Mouse (Mus musculus): ENCODE results near the gene Gli2. TPM values are rescaled to one million over a fixed set of nuclear protein-coding genes. Genes with fewer than 3 reads are reported as not detected.
A peak's percentile ranks its signal among the peaks of the same experiment; 100 is the strongest.

Gli2 gene
- polyA plus RNA-seq, 1 experiment from 2014 or later, result 1.6 TPM

DNA sequence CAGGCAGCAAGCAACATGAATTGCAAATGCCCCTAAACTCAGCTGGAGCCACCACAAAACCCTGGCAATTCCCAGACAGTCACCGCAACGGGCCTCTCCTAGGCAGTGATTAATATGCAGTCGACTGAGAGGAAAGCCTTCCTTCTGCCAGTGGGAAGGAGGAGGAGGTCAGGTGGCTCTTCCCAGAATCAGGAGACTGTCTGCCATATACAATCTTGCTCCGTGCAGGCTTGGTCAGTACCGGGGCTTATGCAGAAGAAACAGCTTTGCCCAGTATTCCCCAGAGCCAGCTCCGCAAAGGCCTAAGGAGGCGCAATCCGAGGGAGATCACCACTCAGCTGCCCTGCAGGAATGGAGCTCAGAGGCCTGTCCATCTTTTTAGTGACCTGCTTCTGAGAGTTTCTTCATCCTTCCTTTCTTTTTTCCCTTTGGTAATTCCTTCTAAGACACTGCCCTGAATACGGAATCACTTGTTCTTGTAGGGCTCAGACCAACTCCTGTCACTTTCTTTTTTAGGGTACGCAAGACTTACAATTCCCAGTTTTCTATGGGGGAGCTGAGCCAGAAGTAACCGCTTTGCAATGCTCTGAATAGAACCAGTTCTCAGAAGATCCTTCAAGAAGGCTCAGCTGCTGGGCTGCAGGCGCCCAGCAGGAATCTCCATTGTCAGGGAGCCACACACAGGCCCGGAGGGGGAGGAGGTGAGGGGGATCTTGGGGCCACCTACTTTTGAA, 142.6 kb downstream of the Gli2 start:
- H3K4me3 ChIP-seq (replicated peaks), result no peak overlapping the region
- ATAC-seq (ENCODE audit: low FRiP score), result peak; percentile 64
- no peaks in the 10 kb centered on the region for H3K27me3 ChIP-seq (replicated peaks)
- WGBS, result 12% methylated on average over 13 of the region's 13 CpGs
- peaks cover 37% of the 10 kb centered on the region for H3K4me1 ChIP-seq
- H3K4me2 ChIP-seq, result no peak overlapping the region
- no peak overlapping the region for H3K9ac ChIP-seq (replicated peaks)
- no peaks in the 10 kb centered on the region for H3K36me3 ChIP-seq
- H3K9me3 ChIP-seq (replicated peaks), result no peaks in the 10 kb centered on the region
- H3K27ac ChIP-seq (replicated peaks), result 0 out of 2 replicates have a peak overlapping the region, but pooled peaks have one; percentile 37

DNA sequence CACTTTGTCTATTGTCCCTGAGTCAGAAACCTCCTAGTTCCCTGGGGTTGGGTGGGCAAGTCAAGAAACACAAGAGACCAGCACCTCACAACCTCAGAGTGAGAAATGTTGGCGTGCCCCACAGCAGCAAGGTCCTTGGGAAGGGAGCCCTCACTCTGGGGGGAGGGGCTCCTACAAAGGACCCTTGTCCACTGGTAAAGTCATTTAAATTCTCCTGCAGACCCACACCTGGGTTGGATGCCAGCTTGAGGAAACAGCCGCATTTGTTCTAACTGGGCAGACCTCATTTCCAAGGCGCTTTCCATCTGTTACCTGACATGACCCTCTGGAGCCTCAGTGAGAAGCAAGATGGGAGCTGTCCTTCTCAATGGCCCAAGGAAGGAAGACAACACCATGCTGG, 144.4 kb downstream of the Gli2 start:
- Histone ChIP-seq H3K4me2 (no peak overlapping the region), H3K9me3 (replicated peaks) (no peaks in the 10 kb centered on the region), H3K9ac (replicated peaks) (no peak overlapping the region), H3K4me3 (replicated peaks) (no peak overlapping the region), H3K27ac (replicated peaks) (no peak overlapping the region), H3K27me3 (replicated peaks) (no peaks in the 10 kb centered on the region), H3K36me3 (no peaks in the 10 kb centered on the region), H3K4me1 (peaks cover 51% of the 10 kb centered on the region)
- ATAC-seq (ENCODE audit: low FRiP score), result no peak
- 75% methylated on average over 3 of the region's 3 CpGs for WGBS

- no peak overlapping the region for H3K27ac ChIP-seq (replicated peaks)
- no peak overlapping the region for H3K4me2 ChIP-seq
- H3K4me3 ChIP-seq (replicated peaks), result no peak overlapping the region
- H3K9me3 ChIP-seq (replicated peaks), result no peaks in the 10 kb centered on the region
- H3K27me3 ChIP-seq (replicated peaks), result no peaks in the 10 kb centered on the region
- no peaks in the 10 kb centered on the region for H3K36me3 ChIP-seq
- 85% methylated on average over 9 of the region's 9 CpGs for WGBS
- no peak overlapping the region for H3K9ac ChIP-seq (replicated peaks)
- peaks cover 37% of the 10 kb centered on the region for H3K4me1 ChIP-seq
- ATAC-seq (ENCODE audit: low FRiP score), result no peak
These were observed 145.8 kb downstream of the Gli2 start for GRCm38 (mm10) chr1:118907574-118907973.

DNA sequence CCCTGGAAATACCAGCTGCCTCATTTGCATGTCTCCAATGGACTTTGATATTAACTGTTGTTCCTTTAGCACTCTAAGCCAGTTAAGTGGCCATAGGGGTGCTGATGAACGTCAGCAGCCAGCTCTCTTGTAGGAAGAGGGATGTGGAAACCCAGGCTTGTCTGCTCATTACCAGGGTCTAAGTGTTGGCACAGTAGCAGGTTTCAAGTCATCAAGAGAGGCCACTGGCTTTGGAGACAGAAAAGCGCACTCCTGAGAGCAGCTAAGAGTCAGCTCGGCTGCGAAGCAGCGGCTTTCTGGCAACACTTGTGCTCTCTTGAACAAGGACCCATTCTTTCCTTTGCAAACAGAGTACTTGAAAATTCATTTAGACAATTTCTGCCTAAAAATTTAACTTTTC, 148.1 kb downstream of the Gli2 start:
- H3K9me3 ChIP-seq (replicated peaks), result no peaks in the 10 kb centered on the region
- H3K27me3 ChIP-seq (replicated peaks), result no peaks in the 10 kb centered on the region
- no peak for ATAC-seq (ENCODE audit: low FRiP score)
- 0 out of 2 replicates have a peak overlapping the region, but pooled peaks have one; percentile 28 for H3K27ac ChIP-seq (replicated peaks)
- WGBS, result 56% methylated on average over 5 of the region's 5 CpGs
- peaks cover 41% of the 10 kb centered on the region for H3K4me1 ChIP-seq
- no peak overlapping the region for H3K4me2 ChIP-seq
- no peak overlapping the region for H3K9ac ChIP-seq (replicated peaks)
- no peaks in the 10 kb centered on the region for H3K36me3 ChIP-seq
- no peak overlapping the region for H3K4me3 ChIP-seq (replicated peaks)

DNA sequence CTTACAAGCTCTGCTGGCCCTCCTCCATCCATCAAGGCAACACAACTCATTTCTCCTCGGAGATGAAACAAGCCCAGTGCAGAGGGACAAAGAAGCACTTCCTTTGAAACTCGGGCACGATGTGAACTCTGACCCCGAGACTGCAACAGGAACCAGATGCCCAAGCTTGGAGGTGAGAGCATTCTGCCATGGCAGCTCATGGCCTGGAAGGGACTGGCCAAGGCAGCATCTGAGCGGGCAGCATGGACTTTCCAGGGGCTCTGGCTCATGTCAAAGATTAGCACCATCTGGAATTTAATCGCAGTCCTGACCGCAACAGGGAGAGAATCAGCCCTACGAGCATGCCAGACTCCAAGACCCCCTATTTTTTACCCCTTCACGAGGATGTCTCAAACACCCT, 148.5 kb downstream of the Gli2 start:
- WGBS, result 45% methylated on average over 9 of the region's 9 CpGs
- Histone ChIP-seq H3K4me3 (replicated peaks) (no peak overlapping the region), H3K4me1 (peaks cover 39% of the 10 kb centered on the region), H3K36me3 (no peaks in the 10 kb centered on the region), H3K27me3 (replicated peaks) (no peaks in the 10 kb centered on the region), H3K9me3 (replicated peaks) (no peaks in the 10 kb centered on the region), H3K9ac (replicated peaks) (no peak overlapping the region), H3K4me2 (no peak overlapping the region), H3K27ac (replicated peaks) (0 out of 2 replicates have a peak overlapping the region, but pooled peaks have one; percentile 28)
- ATAC-seq (ENCODE audit: low FRiP score), result no peak

- Histone ChIP-seq H3K4me3 (replicated peaks) (no peak overlapping the region), H3K36me3 (no peaks in the 10 kb centered on the region), H3K4me1 (peaks cover 35% of the 10 kb centered on the region), H3K9ac (replicated peaks) (no peak overlapping the region), H3K4me2 (no peak overlapping the region), H3K9me3 (replicated peaks) (no peaks in the 10 kb centered on the region), H3K27me3 (replicated peaks) (no peaks in the 10 kb centered on the region), H3K27ac (replicated peaks) (no peak overlapping the region)
- 31% methylated on average over 3 of the region's 3 CpGs for WGBS
- no peak for ATAC-seq (ENCODE audit: low FRiP score)
These were observed 149.0 kb downstream of the Gli2 start for GRCm38 (mm10) chr1:118904431-118904830.

- WGBS, result 88% methylated on average over 3 of the region's 3 CpGs
- Histone ChIP-seq H3K4me3 (replicated peaks) (no peak overlapping the region), H3K27me3 (replicated peaks) (no peaks in the 10 kb centered on the region), H3K4me1 (peaks cover 34% of the 10 kb centered on the region), H3K9me3 (replicated peaks) (no peaks in the 10 kb centered on the region), H3K4me2 (no peak overlapping the region), H3K9ac (replicated peaks) (no peak overlapping the region), H3K27ac (replicated peaks) (no peak overlapping the region), H3K36me3 (no peaks in the 10 kb centered on the region)
- no peak for ATAC-seq (ENCODE audit: low FRiP score)
These were observed 149.7 kb downstream of the Gli2 start for GRCm38 (mm10) chr1:118903742-118904141.

DNA sequence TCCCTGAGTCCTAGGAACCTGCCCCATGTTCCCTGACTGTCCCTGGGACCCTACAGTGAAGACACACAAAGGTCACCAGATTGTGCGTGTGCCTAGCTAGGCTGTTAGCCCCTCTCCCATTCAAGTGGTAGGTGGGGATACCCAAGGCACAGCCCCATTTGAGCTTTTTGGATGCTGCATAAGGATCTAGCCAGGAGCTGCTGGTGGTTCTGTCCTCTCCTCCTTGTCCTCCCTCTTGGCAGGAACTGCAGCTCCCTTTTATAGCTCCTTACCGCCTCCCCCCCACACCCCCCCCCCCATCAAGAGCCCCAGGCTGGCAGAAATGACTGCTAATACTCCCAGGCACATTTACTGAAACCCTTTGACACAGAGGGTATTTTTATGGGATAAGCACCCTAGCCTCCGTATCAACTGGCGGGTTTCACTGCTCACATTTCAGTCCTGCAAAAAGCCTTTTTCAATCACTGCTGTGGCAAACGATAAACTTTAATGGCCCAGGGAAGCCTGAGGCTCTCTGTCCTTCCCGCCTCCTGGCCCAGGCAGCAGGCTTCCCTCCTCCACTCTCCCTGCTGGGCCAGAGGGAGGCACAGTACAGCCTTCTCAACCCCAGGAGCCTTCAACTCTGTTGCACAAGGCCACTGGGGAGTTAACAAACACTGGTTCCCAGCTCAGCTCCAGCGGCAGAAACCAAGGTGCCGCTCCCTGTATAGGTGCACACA, 151.4 kb downstream of the Gli2 start:
- no peak overlapping the region for H3K4me2 ChIP-seq
- WGBS, result 23% methylated on average over 8 of the region's 8 CpGs
- peaks cover 34% of the 10 kb centered on the region for H3K4me1 ChIP-seq
- ATAC-seq (ENCODE audit: low FRiP score), result peak; percentile 41; the same call in 1 of the 2 replicates
- H3K9me3 ChIP-seq (replicated peaks), result no peaks in the 10 kb centered on the region
- no peak overlapping the region for H3K4me3 ChIP-seq (replicated peaks)
- no peaks in the 10 kb centered on the region for H3K27me3 ChIP-seq (replicated peaks)
- no peak overlapping the region for H3K9ac ChIP-seq (replicated peaks)
- H3K36me3 ChIP-seq, result no peaks in the 10 kb centered on the region
- H3K27ac ChIP-seq (replicated peaks), result peak overlapping the region; percentile 64; the same call in 1 of the 2 replicates

GRCm38 (mm10) chr1:118898351-118898750, 155.1 kb downstream of the Gli2 start:
- H3K9ac ChIP-seq (replicated peaks), result no peak overlapping the region
- H3K27me3 ChIP-seq (replicated peaks), result no peaks in the 10 kb centered on the region
- peaks cover 19% of the 10 kb centered on the region for H3K4me1 ChIP-seq
- no peak overlapping the region for H3K27ac ChIP-seq (replicated peaks)
- no peak overlapping the region for H3K4me2 ChIP-seq
- no peaks in the 10 kb centered on the region for H3K36me3 ChIP-seq
- no peak for ATAC-seq (ENCODE audit: low FRiP score)
- 91% methylated on average over 3 of the region's 3 CpGs for WGBS
- H3K4me3 ChIP-seq (replicated peaks), result no peak overlapping the region
- no peaks in the 10 kb centered on the region for H3K9me3 ChIP-seq (replicated peaks)

GRCm38 (mm10) chr1:118895026-118895762, 158.2 kb downstream of the Gli2 start:
- no peaks in the 10 kb centered on the region for H3K9me3 ChIP-seq (replicated peaks)
- 0 out of 2 replicates have a peak, but pooled peaks have one; percentile 33 for ATAC-seq (ENCODE audit: low FRiP score)
- H3K36me3 ChIP-seq, result no peaks in the 10 kb centered on the region
- no peak overlapping the region for H3K9ac ChIP-seq (replicated peaks)
- H3K27ac ChIP-seq (replicated peaks), result no peak overlapping the region
- 0 out of 2 replicates have a peak, but pooled peaks cover 3% of the 10 kb centered on the region for H3K27me3 ChIP-seq (replicated peaks)
- WGBS, result 83% methylated on average over 9 of the region's 9 CpGs
- no peak overlapping the region for H3K4me3 ChIP-seq (replicated peaks)
- no peak overlapping the region for H3K4me2 ChIP-seq
- H3K4me1 ChIP-seq, result peaks cover 15% of the 10 kb centered on the region

- Histone ChIP-seq H3K4me2 (no peak overlapping the region), H3K36me3 (no peaks in the 10 kb centered on the region), H3K4me3 (replicated peaks) (no peak overlapping the region), H3K4me1 (peaks cover 18% of the 10 kb centered on the region), H3K9ac (replicated peaks) (no peak overlapping the region), H3K27ac (replicated peaks) (no peak overlapping the region), H3K9me3 (replicated peaks) (no peaks in the 10 kb centered on the region), H3K27me3 (replicated peaks) (0 out of 2 replicates have a peak, but pooled peaks cover 3% of the 10 kb centered on the region)
- WGBS, result 56% methylated on average over 5 of the region's 5 CpGs
- no peak for ATAC-seq (ENCODE audit: low FRiP score)
These were observed 162.0 kb downstream of the Gli2 start for GRCm38 (mm10) chr1:118891395-118891794.
